Mouse (Mus musculus) thymus, adult 18-20 months (tissue): Measurements from ENCODE around the gene Dnajc1.
A peak's percentile ranks its signal among the peaks of the same experiment; 100 is the strongest.

ENCODE experiments used
- DNase-seq, 2 experiments: peaks; one replicate each; pipeline ENCODE4 v3.0.0; 2022; ENCODE audit warnings: mixed read lengths in 2 of 2

The Dnajc1 gene

DNA sequence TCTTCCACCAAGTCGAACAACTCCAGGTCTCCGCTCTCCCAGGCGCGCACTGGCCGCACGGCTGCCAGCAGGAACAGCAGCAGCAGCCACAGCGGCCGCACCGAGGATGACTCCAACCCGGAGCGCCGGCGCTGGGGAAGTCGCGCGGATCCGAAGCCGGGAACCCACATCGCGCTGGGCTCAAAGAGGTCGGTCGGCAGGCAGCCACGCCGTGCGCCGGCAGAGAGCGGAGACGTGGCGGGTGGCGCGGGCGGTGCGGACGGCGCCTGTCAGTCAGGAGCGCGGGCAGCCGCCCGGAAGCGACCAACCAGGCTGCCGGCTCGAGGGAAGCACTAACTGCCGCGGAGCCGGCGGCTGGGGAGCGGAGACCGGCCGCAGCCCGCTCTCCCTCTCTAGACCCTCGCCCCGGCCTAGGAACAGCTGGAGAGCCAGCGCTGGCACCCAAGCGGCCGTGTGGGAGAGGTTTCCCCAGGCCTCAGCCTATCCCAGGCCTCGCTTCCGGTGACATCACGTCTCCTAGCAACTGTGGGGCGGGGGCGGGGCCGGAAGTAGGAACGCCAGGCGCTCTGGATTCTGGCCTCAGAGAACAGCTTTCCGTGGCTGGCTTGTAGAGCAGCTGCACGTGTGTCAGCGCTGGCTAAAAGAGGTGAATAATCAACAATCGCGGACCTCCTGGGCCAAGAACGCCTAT lies at the start of gene Dnajc1:
Gene Dnajc1, minus strand, starts transcription at position 500 of the 691 bp plus-strand sequence.
- peak; percentile 79 to 80 for DNase-seq

DNA sequence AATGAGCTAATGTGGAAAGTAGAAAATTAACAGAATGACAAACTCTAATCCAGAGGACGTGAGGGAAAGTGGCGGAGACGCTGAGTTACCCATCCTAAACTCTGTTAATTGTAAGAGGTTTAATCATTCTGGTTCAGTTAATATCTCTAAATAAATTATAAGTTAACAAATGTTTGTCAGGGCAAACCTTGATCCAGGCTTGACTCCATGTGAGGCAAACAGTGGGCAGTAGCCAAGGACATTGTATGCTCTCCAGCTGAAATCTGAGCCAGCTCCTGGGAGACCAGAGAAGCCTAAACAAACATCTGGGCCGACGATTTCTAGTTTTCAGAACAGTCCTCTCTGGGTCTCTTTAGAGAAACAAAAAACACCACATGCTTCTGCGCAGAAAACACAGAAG lies 49.2 kb upstream of the Dnajc1 start:
- no peak for DNase-seq

DNA sequence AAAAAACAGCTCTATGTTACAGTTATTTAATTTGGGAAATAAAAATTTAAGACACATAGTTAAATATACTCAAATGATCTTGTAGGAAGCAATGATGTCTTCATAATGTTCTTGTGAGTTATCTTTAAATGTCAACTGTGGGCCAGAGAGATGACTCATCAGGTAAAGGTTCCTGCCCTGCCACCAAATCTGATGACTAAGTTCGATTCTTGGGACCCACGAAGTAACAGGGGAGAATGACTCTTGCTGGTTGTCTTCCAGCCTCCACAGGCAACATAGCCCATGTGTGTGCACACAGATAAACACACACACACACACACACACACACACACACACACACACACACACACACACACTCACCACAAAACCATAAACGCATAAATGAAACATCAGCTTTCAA lies 22.6 kb upstream of the Dnajc1 start:
- DNase-seq, result no peak

DNA sequence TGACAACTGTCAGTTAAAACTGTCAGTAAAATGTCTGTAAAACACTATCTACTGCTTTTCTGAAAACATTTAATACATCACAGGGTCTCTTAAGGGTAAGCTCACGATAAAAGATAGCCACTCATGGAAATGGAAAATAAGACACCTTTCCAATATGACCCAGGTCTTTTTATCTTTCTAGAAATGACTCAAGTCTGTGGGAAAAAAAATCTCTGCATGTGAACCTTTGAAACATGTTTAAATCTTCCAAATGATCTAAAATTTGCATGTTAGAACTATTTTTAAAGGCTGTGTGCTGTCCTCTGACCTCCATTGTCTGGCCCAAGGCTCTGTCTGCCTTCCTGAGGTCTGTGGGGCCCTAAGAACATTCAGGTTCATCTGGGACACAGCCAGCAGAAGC lies 11.0 kb upstream of the Dnajc1 start:
- no peak for DNase-seq

DNA sequence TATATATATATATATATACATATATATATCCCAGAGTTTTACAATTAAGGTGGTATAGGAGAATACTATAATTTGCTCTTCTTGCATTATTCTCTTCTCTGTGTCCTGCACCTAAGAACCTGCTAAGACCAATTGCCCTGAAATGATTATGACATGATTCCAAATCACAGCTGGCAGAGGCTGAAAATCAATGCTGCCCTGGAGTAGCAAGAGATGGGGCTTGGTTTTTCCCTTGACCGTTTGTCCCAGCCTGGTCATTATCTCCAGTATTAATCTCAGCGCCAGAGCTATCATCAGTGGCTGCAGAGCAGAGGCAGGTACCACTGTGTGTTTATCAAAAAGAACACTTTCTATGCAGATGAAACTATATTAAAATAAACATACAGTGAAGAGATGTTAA lies 9.1 kb upstream of the Dnajc1 start:
- DNase-seq, result no peak

DNA sequence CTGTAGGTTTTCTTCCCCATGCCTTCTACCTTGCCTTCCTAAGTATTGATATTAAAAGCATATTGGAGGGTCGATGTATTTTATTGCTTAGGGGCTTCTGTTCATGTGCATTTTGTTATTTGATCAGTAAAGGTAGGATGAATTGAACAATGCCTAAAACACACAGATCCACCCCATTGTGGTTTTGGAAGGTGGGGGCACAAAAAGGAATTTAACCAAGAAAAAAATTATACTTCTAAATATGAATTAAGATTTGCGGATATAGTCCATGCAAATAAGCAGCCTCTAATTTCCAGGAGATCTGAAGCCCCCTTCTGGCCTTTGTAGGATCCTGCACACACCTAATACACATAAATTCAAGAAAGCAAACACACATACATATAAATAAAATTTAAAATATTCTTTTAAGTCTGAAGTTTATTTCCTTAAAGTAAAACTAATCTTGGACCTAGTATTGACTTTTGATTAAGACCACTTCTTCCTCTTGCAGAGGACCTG lies 441 bp upstream of the Dnajc1 start:
- no peak for DNase-seq

DNA sequence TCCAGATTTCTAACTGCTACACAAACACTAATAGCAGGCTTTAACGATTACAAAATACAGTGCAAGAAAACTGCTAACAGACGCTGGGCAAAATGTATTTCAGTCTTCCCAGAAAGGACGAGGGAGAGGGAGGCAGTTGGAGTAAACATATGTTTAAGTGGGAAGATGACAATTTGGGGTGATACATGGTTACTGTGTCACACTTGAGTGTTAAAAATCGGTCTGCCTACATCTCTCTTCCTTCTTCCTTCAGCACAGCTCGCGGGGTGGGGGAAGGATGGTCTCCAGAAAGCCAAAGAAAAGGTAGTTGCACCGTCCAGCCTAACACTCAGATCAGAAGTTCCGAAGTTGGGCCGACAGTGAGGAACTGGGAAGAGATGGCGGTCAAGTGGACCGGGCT lies 769 bp downstream of the Dnajc1 start:
- DNase-seq, result no peak

DNA sequence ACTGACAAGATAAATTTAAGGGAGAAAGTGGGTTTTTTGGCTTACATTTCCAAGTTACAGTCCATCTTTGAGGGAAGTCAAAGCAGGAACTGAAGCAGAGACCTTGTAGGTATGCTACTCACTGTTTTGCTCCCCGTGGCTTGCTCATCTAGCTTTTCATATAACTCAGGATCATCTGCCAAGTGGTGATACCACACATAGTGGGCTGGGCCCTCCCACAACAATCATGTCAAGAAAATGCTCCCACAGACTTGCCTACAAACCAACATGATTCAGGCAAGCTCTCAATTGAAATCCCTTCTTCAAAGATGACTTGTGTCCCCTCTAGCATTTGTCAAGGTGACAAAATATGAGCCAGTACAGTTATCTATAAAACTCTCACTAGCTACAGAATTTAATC lies 3.0 kb downstream of the Dnajc1 start:
- DNase-seq, result no peak

DNA sequence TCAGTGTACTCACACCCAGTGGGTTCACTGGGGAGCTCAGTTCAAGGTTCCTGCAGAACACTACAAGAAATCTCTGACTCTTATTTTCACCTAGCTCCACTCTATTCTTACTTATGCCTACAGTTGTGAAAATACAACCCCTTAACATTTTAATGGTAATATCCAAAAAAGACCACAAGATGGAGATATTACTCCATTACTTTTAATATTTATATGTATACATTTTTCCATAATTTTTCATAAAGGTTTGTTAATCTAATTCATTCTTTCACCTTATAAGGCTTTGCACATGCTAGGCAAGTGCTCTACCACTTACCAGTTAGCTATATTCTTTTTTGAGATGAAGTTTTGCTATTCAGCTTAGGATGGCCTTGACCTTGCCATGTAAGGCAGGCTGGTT lies 11.0 kb downstream of the Dnajc1 start:
- no peak for DNase-seq

DNA sequence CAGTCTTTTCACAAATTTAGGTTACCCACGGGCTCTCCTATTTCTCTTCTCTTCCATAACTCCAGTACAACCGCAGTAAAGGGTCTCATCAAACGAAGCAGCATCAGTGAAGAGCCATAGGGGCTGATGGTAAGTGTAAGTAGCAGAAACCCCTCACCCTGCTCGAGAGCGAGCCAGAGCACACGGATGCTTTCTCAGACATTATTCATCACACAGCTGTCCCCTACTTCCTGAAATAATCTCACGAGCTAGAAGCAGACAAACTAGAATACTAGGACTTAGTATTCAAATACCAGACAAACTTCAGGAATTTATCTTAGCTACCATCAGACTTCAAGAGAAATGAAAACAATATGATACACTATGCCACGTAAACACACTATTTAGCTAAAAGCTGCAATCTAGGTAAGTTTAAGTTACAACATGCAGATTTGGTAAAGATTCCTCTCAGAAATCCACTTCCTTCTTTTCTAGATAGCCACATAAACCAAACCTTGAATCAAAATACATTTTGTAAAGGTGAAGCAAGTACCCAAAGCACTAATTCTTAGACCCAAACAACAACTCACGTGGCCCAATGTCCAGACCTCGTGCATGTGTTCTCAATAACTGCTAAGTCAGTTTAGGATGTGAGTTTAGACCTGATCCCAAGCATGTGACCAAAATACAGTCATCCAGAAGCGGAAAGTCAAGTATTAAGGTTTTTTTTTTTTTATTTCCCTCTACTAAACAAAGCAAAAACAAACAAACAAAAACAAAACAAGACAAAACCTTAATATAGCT lies 20.0 kb downstream of the Dnajc1 start:
- DNase-seq, result no peak

DNA sequence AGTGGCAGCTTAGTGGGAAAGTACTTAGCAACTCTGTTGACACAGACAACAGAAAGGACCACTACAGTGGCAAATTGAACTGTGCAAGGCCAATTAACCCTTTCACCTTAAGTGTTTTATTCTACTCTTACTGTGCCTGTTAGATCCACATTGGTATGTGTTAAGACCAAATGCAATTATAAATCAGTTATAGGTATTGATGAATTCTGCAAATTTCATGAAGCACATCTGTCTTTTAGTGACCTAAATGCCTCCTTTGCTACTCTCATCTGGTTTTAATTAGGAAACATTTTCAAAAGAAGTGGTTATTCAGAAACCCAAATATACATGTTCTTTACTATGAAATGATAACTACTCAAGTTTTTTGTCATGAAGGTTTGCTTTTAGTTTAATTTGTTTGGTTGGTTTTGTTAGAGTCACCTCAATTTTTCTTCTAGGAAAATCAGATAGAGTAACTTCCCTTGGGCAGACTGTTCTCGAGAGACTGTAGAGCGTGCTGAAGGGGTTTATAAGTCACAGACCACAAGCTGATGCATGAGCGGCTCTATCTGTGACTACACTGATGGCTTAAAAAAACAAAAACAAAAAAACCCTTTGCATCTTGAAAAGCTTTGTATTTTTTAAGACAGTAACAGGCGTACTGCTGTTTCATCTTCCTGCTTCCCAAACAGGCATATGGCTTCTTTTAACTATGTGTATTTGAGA lies 21.7 kb downstream of the Dnajc1 start:
- DNase-seq, result no peak

DNA sequence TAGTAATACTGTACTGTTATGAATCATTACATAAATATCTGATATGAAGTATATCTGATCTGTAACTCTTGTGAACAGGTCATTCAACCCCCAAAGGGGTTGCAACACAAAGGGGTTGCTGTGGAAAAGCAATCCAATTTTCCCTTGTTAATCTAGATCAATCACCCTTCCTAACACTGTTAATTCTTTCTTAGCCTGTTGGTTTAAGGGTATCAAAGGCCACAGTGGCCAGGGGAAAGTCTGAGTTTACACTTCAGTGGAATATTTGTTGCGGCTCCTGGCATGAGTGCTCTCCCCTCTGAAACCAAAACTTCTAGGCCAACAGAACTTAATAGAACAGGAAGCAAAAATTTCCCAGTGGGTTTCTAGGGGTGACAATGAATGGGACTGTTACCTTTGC lies 28.2 kb downstream of the Dnajc1 start:
- no peak for DNase-seq

DNA sequence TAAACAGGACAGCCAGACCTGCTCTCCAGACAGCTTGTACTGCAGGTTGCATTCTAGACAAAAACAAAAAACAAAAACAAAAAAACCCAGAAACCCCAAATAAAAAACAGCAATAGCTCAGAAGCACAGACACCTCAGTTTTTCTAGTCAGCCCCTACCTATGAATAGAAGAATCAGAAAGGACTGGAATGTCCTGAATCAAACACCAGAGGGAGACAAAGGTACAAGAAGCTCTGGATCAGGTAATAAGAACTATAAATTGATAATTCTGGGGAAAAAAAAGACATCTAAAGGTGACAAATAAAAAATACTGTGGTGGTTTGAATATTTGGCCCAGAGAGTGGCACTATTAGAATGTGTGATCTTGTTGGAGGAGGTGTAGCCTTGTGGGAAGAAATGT lies 37.3 kb downstream of the Dnajc1 start:
- no peak for DNase-seq

DNA sequence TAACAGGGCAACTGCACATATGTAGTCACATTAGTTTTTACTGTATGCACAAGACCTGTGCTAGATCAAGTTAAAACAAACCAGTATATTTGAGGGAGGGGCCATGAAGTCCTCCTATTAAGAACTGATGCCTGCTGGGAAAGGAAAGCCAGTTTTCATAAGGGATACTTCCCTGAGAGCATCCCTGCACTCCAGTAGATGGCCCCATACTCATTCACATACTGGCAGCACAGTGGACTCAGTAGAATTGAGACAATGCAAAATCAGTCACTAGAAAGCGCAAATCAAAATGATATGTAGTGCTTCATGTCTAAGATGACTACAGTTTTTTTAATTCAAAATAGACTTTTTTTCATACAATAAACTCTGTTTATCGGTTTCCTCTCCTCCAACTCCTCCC lies 40.0 kb downstream of the Dnajc1 start:
- no peak for DNase-seq

DNA sequence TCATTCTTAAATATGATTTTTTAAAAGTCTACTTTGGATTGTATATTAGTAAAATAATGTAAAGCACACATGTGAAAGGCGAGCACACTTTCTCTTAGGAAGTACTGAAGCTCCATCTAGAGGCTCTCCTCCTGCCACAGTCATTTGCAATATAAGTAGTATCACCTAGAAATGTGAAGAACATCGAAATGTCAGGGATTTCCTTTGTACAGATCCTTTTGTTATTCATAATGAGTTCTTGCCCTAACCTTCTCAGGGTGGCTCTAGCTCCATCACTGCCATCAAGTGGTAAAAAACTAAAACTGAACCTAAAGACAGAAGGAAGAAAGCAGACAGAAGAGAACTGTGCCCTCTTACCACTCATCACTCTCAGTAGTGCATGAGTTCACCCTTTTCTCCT lies 49.2 kb downstream of the Dnajc1 start:
- no peak for DNase-seq

DNA sequence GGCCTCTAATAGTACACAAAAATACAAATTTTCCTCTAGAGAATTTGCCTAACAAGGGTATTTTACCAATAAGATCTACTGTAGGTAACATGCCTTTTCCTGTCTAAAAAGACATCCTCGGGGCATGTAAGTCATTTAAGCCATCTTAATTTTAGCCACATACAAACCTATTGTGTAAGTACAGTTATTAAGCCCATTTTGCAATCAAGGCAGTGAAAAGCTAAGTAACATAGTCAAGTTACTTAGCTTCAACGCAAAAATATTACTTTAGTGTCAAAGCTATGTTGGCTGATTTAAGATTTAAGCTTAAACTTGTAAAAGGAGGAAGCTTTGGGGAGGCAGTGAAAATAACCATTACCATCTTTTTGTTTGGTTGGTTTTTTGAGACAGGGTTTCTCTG lies 74.0 kb downstream of the Dnajc1 start:
- DNase-seq, result no peak

DNA sequence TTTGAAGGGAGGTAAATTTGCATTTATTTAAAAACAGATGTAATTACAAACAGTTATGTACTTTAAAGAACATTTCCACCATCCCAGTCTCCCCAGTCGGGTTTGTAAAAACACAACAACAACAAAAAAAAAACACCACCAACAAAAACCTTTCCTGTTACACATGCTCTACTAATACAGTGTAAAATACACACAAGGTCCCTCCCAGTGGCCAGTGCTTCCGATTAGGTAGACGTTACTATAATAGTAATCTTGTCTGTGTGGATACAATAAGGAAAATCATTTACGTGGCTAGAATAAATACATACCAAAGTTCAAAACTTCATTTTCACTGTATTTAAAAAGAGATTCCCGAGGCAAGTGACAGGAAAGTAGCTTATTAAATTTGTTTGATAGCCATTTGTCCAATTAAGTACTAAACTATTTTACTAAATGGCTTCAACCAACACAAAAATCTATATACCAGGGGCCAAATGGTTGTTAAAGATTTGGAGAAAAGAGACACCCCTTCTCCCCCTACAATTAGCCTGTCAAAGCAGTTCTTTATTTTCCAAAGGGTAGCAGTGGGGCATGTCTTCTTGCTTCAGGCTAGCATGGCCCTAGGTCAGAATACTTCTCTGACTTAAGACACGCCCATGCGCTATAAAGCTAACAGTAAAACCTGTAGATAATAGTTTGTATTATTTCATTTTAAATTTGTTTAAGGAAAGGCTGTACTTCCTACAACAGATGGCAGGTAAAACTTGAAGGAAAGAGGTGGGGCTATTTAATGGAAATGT lies 74.9 kb downstream of the Dnajc1 start:
- no peak for DNase-seq

DNA sequence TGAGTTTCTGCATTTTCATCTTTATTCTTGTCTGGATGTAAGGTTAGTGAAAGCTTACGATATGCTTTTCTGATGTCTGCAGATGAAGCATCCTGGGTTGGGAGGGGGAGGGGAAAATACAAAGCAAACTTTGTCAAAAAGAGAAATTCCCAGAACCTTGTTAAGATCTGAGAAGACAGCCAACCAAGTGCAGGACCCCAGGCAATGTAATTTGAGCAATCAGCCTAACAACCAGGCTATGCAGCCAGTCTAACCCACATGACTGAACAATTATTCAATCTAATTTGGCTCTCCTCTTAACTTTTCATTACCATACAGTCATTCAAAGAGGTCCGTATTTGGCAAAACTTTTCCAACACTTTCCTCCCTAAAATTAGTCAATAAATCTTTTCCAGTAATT lies 75.7 kb downstream of the Dnajc1 start:
- no peak for DNase-seq

DNA sequence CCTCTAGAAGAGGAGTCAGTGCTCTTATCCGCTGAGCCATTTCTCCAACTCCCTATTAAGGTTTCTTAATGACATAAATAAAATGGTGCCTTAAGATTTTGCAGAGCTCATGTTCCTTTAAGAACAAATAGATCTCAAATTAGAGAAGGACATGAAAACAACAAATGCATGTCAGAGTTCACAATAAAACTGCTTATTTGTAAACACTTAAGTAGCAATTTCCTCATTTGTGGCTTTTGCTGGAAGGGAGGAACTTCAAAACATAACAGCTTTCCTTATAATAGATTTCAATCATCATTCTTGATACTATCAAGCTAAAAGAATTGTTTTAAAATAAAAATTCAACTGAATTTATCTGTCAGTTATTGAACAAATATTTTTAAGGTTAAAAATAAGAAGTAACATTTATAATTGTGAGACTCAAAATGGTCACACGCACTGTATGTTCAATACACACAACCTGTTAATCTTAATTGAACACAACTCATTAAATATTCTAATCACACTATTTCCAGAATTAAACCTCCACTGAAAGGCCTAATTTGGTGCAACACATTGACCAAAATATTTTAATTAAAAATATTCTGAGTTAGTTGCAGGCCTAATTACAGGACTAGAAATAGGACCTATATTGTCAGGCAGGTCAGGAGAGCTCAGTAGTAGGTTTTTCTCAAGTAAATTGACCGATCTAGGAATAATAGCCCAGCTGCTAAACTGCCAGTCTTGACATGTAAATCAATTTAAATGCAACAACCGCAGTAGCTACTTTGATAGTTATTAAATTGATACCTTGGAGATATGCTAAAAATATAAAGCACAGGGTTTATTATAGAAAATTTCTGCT lies 82.1 kb downstream of the Dnajc1 start:
- no peak for DNase-seq

DNA sequence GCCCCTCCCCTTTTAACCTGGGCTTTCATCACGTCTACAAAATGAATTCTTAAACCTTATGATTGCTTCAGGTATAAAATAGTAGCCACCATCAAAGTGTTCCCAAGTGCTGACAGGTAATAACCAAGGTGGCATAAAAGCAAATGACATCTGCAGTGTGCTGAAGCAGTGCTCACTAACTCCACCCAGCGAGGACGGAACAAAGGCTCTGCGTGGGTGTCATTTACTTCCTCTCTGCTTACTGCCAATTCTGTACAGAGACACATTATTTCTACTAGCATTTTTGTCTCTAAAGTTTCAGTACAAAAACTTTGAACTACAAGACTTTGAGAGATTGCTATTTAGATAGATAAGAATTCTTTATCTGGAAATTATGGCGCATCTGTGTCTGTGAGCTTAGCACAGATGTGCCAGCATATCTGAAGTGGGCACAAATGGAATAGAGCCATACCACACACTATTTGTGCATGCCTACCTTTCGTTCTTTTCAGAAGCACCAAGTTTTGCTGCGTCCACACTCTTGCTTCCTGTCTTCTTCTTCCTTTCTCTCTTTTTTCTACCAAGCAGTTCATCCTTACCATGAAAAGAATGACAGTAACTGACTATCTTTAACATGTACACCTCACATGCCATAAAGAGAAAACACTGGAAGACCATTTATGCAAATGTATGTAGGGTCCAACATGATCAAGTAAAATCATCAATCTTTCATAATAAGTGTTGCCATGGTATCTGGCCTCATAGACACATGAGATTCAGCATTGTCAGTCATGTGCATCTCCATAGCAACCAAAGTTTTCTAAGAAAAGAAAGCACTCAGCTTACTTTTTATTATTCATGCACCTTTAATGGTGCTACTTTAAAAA lies 85.0 kb downstream of the Dnajc1 start:
- peak; percentile 4 to 37 for DNase-seq

DNA sequence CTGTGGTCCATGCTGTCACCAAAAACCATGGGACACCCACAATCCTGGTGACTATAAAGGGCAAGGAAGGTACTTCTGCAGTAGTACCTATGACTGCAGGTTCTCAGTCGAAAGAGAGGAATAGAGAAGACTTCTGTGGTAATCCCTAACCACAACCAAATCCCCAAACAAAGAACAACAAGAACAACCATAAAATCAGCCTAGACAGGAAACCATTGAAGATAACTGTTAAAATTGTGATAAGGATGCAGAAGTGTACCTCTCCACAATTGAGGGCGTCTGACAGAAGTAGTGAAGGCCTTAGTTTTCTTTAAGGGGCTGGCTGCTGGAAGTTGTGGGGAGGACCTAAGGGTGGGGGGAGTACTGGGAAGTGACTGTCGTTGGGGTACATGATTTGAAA lies 91.7 kb downstream of the Dnajc1 start:
- DNase-seq, result no peak
